Mouse (Mus musculus): ENCODE data around the gene Txlna.
A peak's percentile ranks its signal among the peaks of the same experiment; 100 is the strongest.

Txlna gene

GRCm38 (mm10) chr4:129585773-129586172 is 55.1 kb downstream of the Txlna start:
- no peak for DNase-seq

GRCm38 (mm10) chr4:129584884-129585608 is 55.8 kb downstream of the Txlna start:
- peak; percentile 80 for DNase-seq

- no peak for DNase-seq
Observed at GRCm38 (mm10) chr4:129584370-129584769, 56.5 kb downstream of the Txlna start.

- DNase-seq = no peak
Observed at GRCm38 (mm10) chr4:129582251-129582650, 58.6 kb downstream of the Txlna start.

- no peak for DNase-seq
Observed at GRCm38 (mm10) chr4:129580347-129580746, 60.5 kb downstream of the Txlna start.

GRCm38 (mm10) chr4:129578466-129578865 is 62.4 kb downstream of the Txlna start, which contains the start of gene Fam167b:
TSS of gene Fam167b (minus strand) at chr4:129578549.
- DNase-seq = peak; percentile 68

- no peak for DNase-seq
Observed at GRCm38 (mm10) chr4:129577688-129578087, 63.2 kb downstream of the Txlna start.

GRCm38 (mm10) chr4:129576863-129577491 is 63.9 kb downstream of the Txlna start:
- DNase-seq = peak; percentile 44
